Mouse (Mus musculus) heart, adult 9 months (tissue): ENCODE data around the gene Wdr19.
"Not testable (repeated sequence)": the region's sequence is repeated elsewhere in the genome, so short reads cannot be mapped to it uniquely, and the experiment has no call there.

ENCODE experiments used
- DNase-seq, 2 experiments: peaks; one replicate each; pipeline ENCODE4 v3.0.0; 2022; ENCODE audit warnings: low spot score in 2 of 2

The Wdr19 gene

GRCm38 (mm10) chr5:65299623-65300022, 100.1 kb downstream of the Wdr19 start:
- not testable (repeated sequence) for DNase-seq

GRCm38 (mm10) chr5:65300121-65300520, 100.6 kb downstream of the Wdr19 start:
- DNase-seq = no peak

GRCm38 (mm10) chr5:65305516-65305915, 106.0 kb downstream of the Wdr19 start:
- DNase-seq = no peak

- DNase-seq = no peak
Measured at GRCm38 (mm10) chr5:65308208-65308607, 108.7 kb downstream of the Wdr19 start.

GRCm38 (mm10) chr5:65308866-65309265, 109.4 kb downstream of the Wdr19 start:
- DNase-seq = no peak
